Mouse (Mus musculus) CD8-positive naive resting alpha-beta T cell, adult 57 days (primary cell): ENCODE measurements around the gene Olfr8. TPM values are rescaled to one million over a fixed set of nuclear protein-coding genes. Genes with fewer than 3 reads are reported as not detected.

ENCODE experiments used
- total RNA-seq: library from RNA; stranded (reverse); gene quantifications from one replicate; pipeline ENCODE4 v1.2.4, GENCODE M21; 2023

The Olfr8 gene
- not detected for total RNA-seq

DNA sequence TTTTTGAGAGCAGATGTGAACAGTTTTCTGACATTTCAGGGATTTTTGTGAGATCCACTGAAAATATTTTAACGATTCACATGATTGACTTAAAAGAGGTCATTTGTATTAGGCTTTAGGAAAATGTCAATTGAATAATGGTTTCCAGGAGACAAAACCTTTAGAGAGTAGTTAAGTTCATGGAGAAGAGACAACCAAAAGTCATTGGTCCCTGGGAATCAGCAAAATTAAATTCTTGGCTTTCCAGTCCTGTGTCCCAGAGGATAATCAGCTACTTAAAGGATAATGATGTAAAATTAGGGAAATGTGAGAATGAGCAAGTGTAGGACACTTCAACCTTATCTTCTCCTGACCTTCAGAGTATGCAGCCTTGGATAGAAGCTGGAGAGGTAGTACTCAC, at the start of gene Olfr8:
TSS of gene Olfr8 (plus strand) at position 301 of the 400 bp plus-strand sequence.

DNA sequence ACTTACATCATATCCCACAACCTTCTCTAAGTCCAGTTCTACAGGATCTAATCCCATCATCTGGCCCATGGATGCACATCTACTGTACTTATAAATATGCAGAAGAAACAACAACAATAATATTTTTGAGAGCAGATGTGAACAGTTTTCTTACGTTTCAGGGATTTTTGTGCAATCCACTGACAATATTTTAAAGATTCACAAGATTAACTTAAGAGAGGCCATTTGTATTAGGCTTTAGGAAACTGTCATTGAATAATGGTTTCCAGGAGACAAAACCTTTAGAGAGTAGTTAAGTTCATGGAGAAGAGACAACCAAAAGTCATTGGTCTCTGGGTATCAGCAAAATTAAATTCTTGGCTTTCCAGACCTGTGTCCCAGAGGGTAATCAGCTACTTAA, 37.6 kb upstream of the Olfr8 start, which contains the start of gene Olfr1354:
TSS of gene Olfr1354 (plus strand) at position 301 of the 400 bp plus-strand sequence.

DNA sequence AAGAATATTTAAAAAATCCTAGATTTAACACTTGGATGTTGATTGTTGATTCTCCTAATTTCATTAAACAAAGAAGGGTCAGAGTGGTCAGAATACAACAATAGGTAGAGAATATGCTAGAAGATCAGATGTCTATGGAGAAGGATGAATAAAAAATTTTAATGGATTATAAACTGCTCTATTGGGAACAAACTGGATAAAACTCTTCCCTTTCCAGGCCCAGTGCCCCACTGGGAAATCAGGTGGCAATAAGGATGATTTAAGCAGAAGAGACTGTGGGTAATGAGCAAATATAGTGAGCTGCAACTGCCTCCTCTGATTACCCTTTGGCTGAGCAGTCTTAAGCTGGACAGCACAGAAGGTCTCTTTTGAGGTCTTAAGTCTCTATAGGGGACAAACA, 12.6 kb downstream of the Olfr8 start, which contains the start of gene Olfr1353:
TSS of gene Olfr1353 (plus strand) at position 301 of the 400 bp plus-strand sequence.

DNA sequence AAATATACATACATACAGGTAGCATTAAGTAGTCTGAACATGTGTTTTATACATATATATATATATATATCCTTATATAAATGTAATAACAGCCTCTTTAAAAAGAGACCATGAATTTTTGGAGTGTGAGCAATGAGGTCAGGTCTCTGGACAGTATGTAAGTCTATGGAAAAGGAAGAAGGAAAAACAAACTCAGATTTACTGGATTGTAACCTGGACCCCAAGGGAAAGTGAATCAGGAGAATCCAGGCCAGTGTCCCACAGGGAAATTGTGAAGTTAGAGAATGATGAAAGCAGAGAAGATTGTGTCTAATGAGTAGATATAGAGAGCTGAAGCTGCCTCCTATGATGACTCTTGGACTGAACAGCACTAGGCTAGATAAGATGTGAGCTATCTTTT, 30.3 kb downstream of the Olfr8 start, which contains the start of gene Olfr1352:
TSS of gene Olfr1352 (plus strand) at position 301 of the 400 bp plus-strand sequence.

Other genes starting within 250 kb of the Olfr8 start
- gene Casp14, start 232.3 kb upstream of the Olfr8 start, total RNA-seq: not detected
- gene Ccdc105, start 197.6 kb upstream of the Olfr8 start, total RNA-seq: not detected
- gene Slc1a6, start 170.1 kb upstream of the Olfr8 start, total RNA-seq: not detected
- gene Olfr1356, start 98.5 kb upstream of the Olfr8 start, total RNA-seq: not detected
- gene Olfr1355, start 75.1 kb upstream of the Olfr8 start, total RNA-seq: not detected
- not detected for gene Olfr1354, start 37.5 kb upstream of the Olfr8 start, total RNA-seq
- not detected for gene Olfr1353, start 12.7 kb downstream of the Olfr8 start, total RNA-seq
- not detected for gene Olfr1352, start 30.4 kb downstream of the Olfr8 start, total RNA-seq
- not detected for gene Olfr1351, start 61.8 kb downstream of the Olfr8 start, total RNA-seq
- gene Olfr57, start 78.1 kb downstream of the Olfr8 start, total RNA-seq: not detected
- 18.5 TPM for gene 2610008E11Rik, start 147.0 kb downstream of the Olfr8 start, total RNA-seq
- not detected for gene Vmn2r80, start 198.1 kb downstream of the Olfr8 start, total RNA-seq